Mouse (Mus musculus): ENCODE results near the gene Lrrc3. TPM values are rescaled to one million over a fixed set of nuclear protein-coding genes. Genes with fewer than 3 reads are reported as not detected.

Gene Lrrc3
- polyA plus RNA-seq, 1 experiment from 2014 or later = 4.7 TPM

- Histone ChIP-seq H3K4me2 (replicated peaks) (peak overlapping the region; percentile 83), H3K4me3 (peak overlapping the region; percentile 62), H3K9ac (peak overlapping the region; percentile 75; the same call in 1 of the 2 replicates), H3K36me3 (no peaks in the 10 kb centered on the region), H3K9me3 (no peaks in the 10 kb centered on the region), H3K4me1 (peaks cover 12% of the 10 kb centered on the region), H3K27ac (no peak overlapping the region), H3K27me3 (peaks cover 18% of the 10 kb centered on the region)
- 83% methylated on average over 27 of the region's 27 CpGs for WGBS
- no peak for ATAC-seq (ENCODE audit: low FRiP score, low read depth)
These were observed 1.2 kb downstream of the Lrrc3 start for GRCm38 (mm10) chr10:77900903-77901818.

- Histone ChIP-seq H3K27ac (no peak overlapping the region), H3K36me3 (no peaks in the 10 kb centered on the region), H3K9me3 (no peaks in the 10 kb centered on the region), H3K9ac (no peak overlapping the region), H3K4me1 (peaks cover 12% of the 10 kb centered on the region), H3K4me3 (no peak overlapping the region), H3K27me3 (peaks cover 18% of the 10 kb centered on the region), H3K4me2 (replicated peaks) (no peak overlapping the region)
- no peak for ATAC-seq (ENCODE audit: low FRiP score, low read depth)
- WGBS = 85% methylated on average over 7 of the region's 7 CpGs
These were observed 2.2 kb downstream of the Lrrc3 start for GRCm38 (mm10) chr10:77900126-77900525.

- Histone ChIP-seq H3K36me3 (no peaks in the 10 kb centered on the region), H3K27ac (no peak overlapping the region), H3K9ac (no peak overlapping the region), H3K4me2 (replicated peaks) (no peak overlapping the region), H3K27me3 (0 out of 2 replicates have a peak, but pooled peaks cover 1% of the 10 kb centered on the region), H3K4me1 (no peaks in the 10 kb centered on the region), H3K9me3 (no peaks in the 10 kb centered on the region), H3K4me3 (no peak overlapping the region)
- ATAC-seq (ENCODE audit: low FRiP score, low read depth) = no peak
- WGBS = 57% methylated on average over 5 of the region's 5 CpGs
These were observed 6.8 kb downstream of the Lrrc3 start for GRCm38 (mm10) chr10:77895562-77895961.

GRCm38 (mm10) chr10:77890987-77891565 lies 11.3 kb downstream of the Lrrc3 start:
- H3K4me1 ChIP-seq = no peaks in the 10 kb centered on the region
- H3K4me2 ChIP-seq (replicated peaks) = no peak overlapping the region
- no peak overlapping the region for H3K9ac ChIP-seq
- H3K36me3 ChIP-seq = no peaks in the 10 kb centered on the region
- no peak overlapping the region for H3K4me3 ChIP-seq
- ATAC-seq (ENCODE audit: low FRiP score, low read depth) = peak; percentile 54; the same call in 1 of the 2 replicates
- no peak overlapping the region for H3K27ac ChIP-seq
- H3K9me3 ChIP-seq = peaks cover 5% of the 10 kb centered on the region; the same call in 1 of the 2 replicates
- 86% methylated on average over 8 of the region's 8 CpGs for WGBS
- no peaks in the 10 kb centered on the region for H3K27me3 ChIP-seq

GRCm38 (mm10) chr10:77886007-77886747 lies 16.2 kb downstream of the Lrrc3 start:
- H3K4me3 ChIP-seq = no peak overlapping the region
- H3K36me3 ChIP-seq = no peaks in the 10 kb centered on the region
- 42% methylated on average over 12 of the region's 12 CpGs for WGBS
- no peaks in the 10 kb centered on the region for H3K27me3 ChIP-seq
- H3K27ac ChIP-seq = no peak overlapping the region
- H3K9me3 ChIP-seq = peaks cover 5% of the 10 kb centered on the region; the same call in 1 of the 2 replicates
- no peak overlapping the region for H3K4me2 ChIP-seq (replicated peaks)
- no peaks in the 10 kb centered on the region for H3K4me1 ChIP-seq
- no peak for ATAC-seq (ENCODE audit: low FRiP score, low read depth)
- no peak overlapping the region for H3K9ac ChIP-seq

- Histone ChIP-seq H3K4me3 (no peak overlapping the region), H3K9me3 (no peaks in the 10 kb centered on the region), H3K4me2 (replicated peaks) (no peak overlapping the region), H3K27ac (no peak overlapping the region), H3K4me1 (no peaks in the 10 kb centered on the region), H3K27me3 (no peaks in the 10 kb centered on the region), H3K9ac (no peak overlapping the region), H3K36me3 (no peaks in the 10 kb centered on the region)
- 79% methylated on average over 5 of the region's 5 CpGs for WGBS
- ATAC-seq (ENCODE audit: low FRiP score, low read depth) = no peak
These were observed 19.8 kb downstream of the Lrrc3 start for GRCm38 (mm10) chr10:77882553-77882952.

GRCm38 (mm10) chr10:77880305-77880704 lies 22.0 kb downstream of the Lrrc3 start:
- ATAC-seq (ENCODE audit: low FRiP score, low read depth) = no peak
- 89% methylated on average over 3 of the region's 3 CpGs for WGBS

GRCm38 (mm10) chr10:77878985-77879384 lies 23.4 kb downstream of the Lrrc3 start:
- no peak for ATAC-seq (ENCODE audit: low FRiP score, low read depth)
- no peaks in the 10 kb centered on the region for H3K27me3 ChIP-seq
- H3K9me3 ChIP-seq = no peaks in the 10 kb centered on the region
- H3K27ac ChIP-seq = no peak overlapping the region
- 67% methylated on average over 6 of the region's 6 CpGs for WGBS
- H3K36me3 ChIP-seq = no peaks in the 10 kb centered on the region
- no peak overlapping the region for H3K4me3 ChIP-seq
- H3K4me1 ChIP-seq = no peaks in the 10 kb centered on the region
- no peak overlapping the region for H3K4me2 ChIP-seq (replicated peaks)
- H3K9ac ChIP-seq = no peak overlapping the region

More at GRCm38 (mm10) chr10:77880305-77880704, 22.0 kb downstream of the Lrrc3 start:
- H3K9ac ChIP-seq = no peak overlapping the region
- no peak overlapping the region for H3K4me3 ChIP-seq
- no peaks in the 10 kb centered on the region for H3K4me1 ChIP-seq
- no peak overlapping the region for H3K4me2 ChIP-seq (replicated peaks)
- no peaks in the 10 kb centered on the region for H3K27me3 ChIP-seq
- H3K9me3 ChIP-seq = no peaks in the 10 kb centered on the region
- H3K27ac ChIP-seq = no peak overlapping the region
- no peaks in the 10 kb centered on the region for H3K36me3 ChIP-seq

- 86% methylated on average over 7 of the region's 7 CpGs for WGBS
- Histone ChIP-seq H3K4me1 (no peaks in the 10 kb centered on the region), H3K4me3 (no peak overlapping the region), H3K9ac (no peak overlapping the region), H3K27me3 (no peaks in the 10 kb centered on the region), H3K4me2 (replicated peaks) (no peak overlapping the region), H3K27ac (no peak overlapping the region), H3K36me3 (no peaks in the 10 kb centered on the region), H3K9me3 (no peaks in the 10 kb centered on the region)
- no peak; the same call in 1 of the 2 replicates for ATAC-seq (ENCODE audit: low FRiP score, low read depth)
These were observed 32.7 kb downstream of the Lrrc3 start for GRCm38 (mm10) chr10:77869651-77870050.

GRCm38 (mm10) chr10:77867546-77867945 lies 34.8 kb downstream of the Lrrc3 start:
- Histone ChIP-seq H3K4me1 (0 out of 2 replicates have a peak, but pooled peaks cover 5% of the 10 kb centered on the region), H3K4me2 (replicated peaks) (no peak overlapping the region), H3K36me3 (no peaks in the 10 kb centered on the region), H3K9me3 (no peaks in the 10 kb centered on the region), H3K27ac (no peak overlapping the region), H3K27me3 (no peaks in the 10 kb centered on the region), H3K4me3 (no peak overlapping the region), H3K9ac (no peak overlapping the region)
- WGBS = 0% methylated on average over 1 of the region's 1 CpGs
- no peak for ATAC-seq (ENCODE audit: low FRiP score, low read depth)

GRCm38 (mm10) chr10:77864762-77865143 lies 37.6 kb downstream of the Lrrc3 start:
- Histone ChIP-seq H3K27ac (no peak overlapping the region), H3K4me3 (peak overlapping the region; percentile 28), H3K27me3 (0 out of 2 replicates have a peak, but pooled peaks cover 3% of the 10 kb centered on the region), H3K36me3 (no peaks in the 10 kb centered on the region), H3K4me1 (0 out of 2 replicates have a peak, but pooled peaks cover 5% of the 10 kb centered on the region), H3K9ac (no peak overlapping the region), H3K9me3 (no peaks in the 10 kb centered on the region), H3K4me2 (replicated peaks) (peak overlapping the region; percentile 52)
- WGBS = 36% methylated on average over 11 of the region's 11 CpGs
- ATAC-seq (ENCODE audit: low FRiP score, low read depth) = no peak
